Mouse (Mus musculus): ENCODE measurements at regions not wholly inside any gene's neighbourhood (a gene's known extent, or its start where the extent isn't known, plus 50 kb on each side); places are given as distances from the start of the nearest gene placed in this dataset.

- no peak for DNase-seq (ENCODE audit: extremely low spot score in 1 of 2, low spot score in 2 of 2)
- intact Hi-C loops (cut with DNase I): no loop called here
Observed at GRCm38 (mm10) chr7:66593619-66594018, 95.8 kb downstream of the Asb7 start.

GRCm38 (mm10) chr7:66591594-66592290 is 97.7 kb downstream of the Asb7 start:
- intact Hi-C loops (cut with DNase I): no loop called here
- DNase-seq (ENCODE audit: extremely low spot score in 1 of 2, low spot score in 2 of 2): no peak

GRCm38 (mm10) chr7:66586511-66586910 is 102.9 kb downstream of the Asb7 start:
- DNase-seq (ENCODE audit: extremely low spot score in 1 of 2, low spot score in 2 of 2): no peak
- intact Hi-C loops (cut with DNase I): no loop called here

- no peak for DNase-seq (ENCODE audit: extremely low spot score in 1 of 2, low spot score in 2 of 2)
- intact Hi-C loops (cut with DNase I): no loop called here
Observed at GRCm38 (mm10) chr7:66580687-66581151, 108.7 kb downstream of the Asb7 start.

GRCm38 (mm10) chr7:66576261-66576660 is 113.1 kb downstream of the Asb7 start:
- intact Hi-C loops (cut with DNase I): no loop called here
- no peak for DNase-seq (ENCODE audit: extremely low spot score in 1 of 2, low spot score in 2 of 2)

GRCm38 (mm10) chr7:66571451-66571850 is 117.9 kb downstream of the Asb7 start:
- DNase-seq (ENCODE audit: extremely low spot score in 1 of 2, low spot score in 2 of 2): no peak
- intact Hi-C loops (cut with DNase I): no loop called here

- no peak for DNase-seq (ENCODE audit: extremely low spot score in 1 of 2, low spot score in 2 of 2)
- intact Hi-C loops (cut with DNase I): no loop called here
Observed at GRCm38 (mm10) chr7:66547694-66548093, 120.4 kb upstream of the Aldh1a3 start.

- intact Hi-C loops (cut with DNase I): no loop called here
Observed at GRCm38 (mm10) chr7:66545184-66545583, 117.9 kb upstream of the Aldh1a3 start.

GRCm38 (mm10) chr7:66544352-66545053 is 117.2 kb upstream of the Aldh1a3 start:
- no peak for DNase-seq (ENCODE audit: extremely low spot score in 1 of 2, low spot score in 2 of 2)
- intact Hi-C loops (cut with DNase I): no loop called here

More at GRCm38 (mm10) chr7:66545184-66545583, 117.9 kb upstream of the Aldh1a3 start:
- no peak for DNase-seq (ENCODE audit: extremely low spot score in 1 of 2, low spot score in 2 of 2)

GRCm38 (mm10) chr7:66532596-66532995 is 105.3 kb upstream of the Aldh1a3 start:
- intact Hi-C loops (cut with DNase I): no loop called here
- no peak for DNase-seq (ENCODE audit: extremely low spot score in 1 of 2, low spot score in 2 of 2)

GRCm38 (mm10) chr7:66532048-66532447 is 104.7 kb upstream of the Aldh1a3 start:
- intact Hi-C loops (cut with DNase I): no loop called here
- DNase-seq (ENCODE audit: extremely low spot score in 1 of 2, low spot score in 2 of 2): no peak

GRCm38 (mm10) chr7:66531111-66531510 is 103.8 kb upstream of the Aldh1a3 start:
- DNase-seq (ENCODE audit: extremely low spot score in 1 of 2, low spot score in 2 of 2): no peak
- intact Hi-C loops (cut with DNase I): no loop called here

- no peak for DNase-seq (ENCODE audit: extremely low spot score in 1 of 2, low spot score in 2 of 2)
- intact Hi-C loops (cut with DNase I): no loop called here
Observed at GRCm38 (mm10) chr7:66528881-66529280, 101.6 kb upstream of the Aldh1a3 start.

- no peak for DNase-seq (ENCODE audit: extremely low spot score in 1 of 2, low spot score in 2 of 2)
- intact Hi-C loops (cut with DNase I): no loop called here
Observed at GRCm38 (mm10) chr7:66523959-66524358, 96.6 kb upstream of the Aldh1a3 start.

- intact Hi-C loops (cut with DNase I): no loop called here
- DNase-seq (ENCODE audit: extremely low spot score in 1 of 2, low spot score in 2 of 2): no peak
Observed at GRCm38 (mm10) chr7:66521522-66521921, 94.2 kb upstream of the Aldh1a3 start.

GRCm38 (mm10) chr7:66516143-66516542 is 88.8 kb upstream of the Aldh1a3 start:
- DNase-seq (ENCODE audit: extremely low spot score in 1 of 2, low spot score in 2 of 2): no peak
- intact Hi-C loops (cut with DNase I): no loop called here

GRCm38 (mm10) chr7:66513411-66513810 is 86.1 kb upstream of the Aldh1a3 start:
- intact Hi-C loops (cut with DNase I): no loop called here
- no peak for DNase-seq (ENCODE audit: extremely low spot score in 1 of 2, low spot score in 2 of 2)

GRCm38 (mm10) chr7:66505734-66506133 is 78.4 kb upstream of the Aldh1a3 start:
- intact Hi-C loops (cut with DNase I): no loop called here
- no peak for DNase-seq (ENCODE audit: extremely low spot score in 1 of 2, low spot score in 2 of 2)

- DNase-seq (ENCODE audit: extremely low spot score in 1 of 2, low spot score in 2 of 2): no peak
- intact Hi-C loops (cut with DNase I): no loop called here
Observed at GRCm38 (mm10) chr7:66504519-66504918, 77.2 kb upstream of the Aldh1a3 start.

GRCm38 (mm10) chr7:66501425-66501824 is 74.1 kb upstream of the Aldh1a3 start:
- DNase-seq (ENCODE audit: extremely low spot score in 1 of 2, low spot score in 2 of 2): no peak
- intact Hi-C loops (cut with DNase I): no loop called here

Data from left cerebral cortex, postnatal 10 days (tissue).